Mouse (Mus musculus) left cerebral cortex, postnatal 10 days (tissue): ENCODE results near the gene Rab2b. TPM values are rescaled to one million over a fixed set of nuclear protein-coding genes. Genes with fewer than 3 reads are reported as not detected.

Source experiments
- total RNA-seq, 2 experiments: library from RNA; stranded (reverse); gene quantifications; 2 replicates each; pipeline ENCODE4 v1.2.3; 2021

Rab2b gene
- total RNA-seq, 2 experiments from 2014 or later: 36.9 to 37.7 TPM

Other genes with a start within 250 kb of the Rab2b start
- gene Olfr221, start 237.1 kb downstream of the Rab2b start, total RNA-seq: not detected
- 100 to 1,000 TPM; 188 to 191 TPM for gene Hnrnpc, start 175.5 kb downstream of the Rab2b start, total RNA-seq
- gene Rpgrip1, start 168.8 kb downstream of the Rab2b start, total RNA-seq: 1 to 10 TPM; 3.7 to 3.8 TPM
- gene Supt16, start 82.1 kb downstream of the Rab2b start, total RNA-seq: 10 to 100 TPM; 48.3 to 53.1 TPM
- gene Chd8, start 21.8 kb downstream of the Rab2b start, total RNA-seq: 100 to 1,000 TPM; 111 to 126 TPM
- gene Tox4, start 399 bp downstream of the Rab2b start, total RNA-seq: 10 to 100 TPM; 55.1 to 56.7 TPM
- gene Mettl3, start 25.6 kb upstream of the Rab2b start, total RNA-seq: 10 to 100 TPM; 32.4 to 38.6 TPM
- gene Sall2, start 49.2 kb upstream of the Rab2b start, total RNA-seq: 10 to 100 TPM; 39.6 to 39.9 TPM
- gene Olfr1513, start 76.9 kb upstream of the Rab2b start, total RNA-seq: not detected
- not detected for gene Olfr1512, start 99.6 kb upstream of the Rab2b start, total RNA-seq
- gene Olfr1511, start 117.8 kb upstream of the Rab2b start, total RNA-seq: not detected
- not detected for gene Olfr1510, start 134.8 kb upstream of the Rab2b start, total RNA-seq
- gene Olfr1509, start 163.4 kb upstream of the Rab2b start, total RNA-seq: not detected
- gene Olfr1508, start 187.9 kb upstream of the Rab2b start, total RNA-seq: not detected
- gene Olfr1507, start 216.2 kb upstream of the Rab2b start, total RNA-seq: not detected